Mouse (Mus musculus) megakaryocyte, embryonic 14.5 days (primary cell): ENCODE data around the gene Osm. TPM values are rescaled to one million over a fixed set of nuclear protein-coding genes. Genes with fewer than 3 reads are reported as not detected.

ENCODE experiments used
- H3K27me3 ChIP-seq: replicated peaks from 2 replicates; pipeline ENCODE3; 2012; ENCODE audit warnings: inconsistent platforms
- H3K36me3 ChIP-seq: replicated peaks from 2 replicates; pipeline ENCODE3; 2012; ENCODE audit warnings: low read length, inconsistent platforms, mixed read lengths
- H3K4me1 ChIP-seq: 2 replicates; pipeline ENCODE4 v1.6.1; 2012; ENCODE audit warnings: inconsistent platforms
- H3K4me3 ChIP-seq: replicated peaks from 2 replicates; pipeline ENCODE3; 2012; ENCODE audit warnings: moderate library complexity, mild to moderate bottlenecking, inconsistent platforms
- H3K9me3 ChIP-seq: 2 replicates; pipeline ENCODE4 v1.6.1; 2012; ENCODE audit warnings: inconsistent platforms
- FLI1 ChIP-seq: IDR thresholded peaks from 2 replicates; pipeline ENCODE4 v1.6.1; 2012; ENCODE audit warnings: low read length, inconsistent platforms, mixed read lengths
- GATA1 ChIP-seq: IDR thresholded peaks from 3 replicates; pipeline ENCODE4 v1.6.1; 2012; ENCODE audit warnings: mixed read lengths, low read length, inconsistent platforms, borderline replicate concordance
- polyA plus RNA-seq: library from polyadenylated mRNA; stranded (reverse); fragments of >175 nt; gene quantifications from 2 replicates; pipeline ENCODE4 v1.2.3, GENCODE M21; 2012; ENCODE audit warnings: low replicate concordance; ENCODE audit not compliant: insufficient read depth

Gene Osm
- polyA plus RNA-seq, 1 experiment = 6.5 TPM

- Histone ChIP-seq H3K36me3 (no peaks in the 10 kb centered on the region), H3K4me1 (peaks cover 74% of the 10 kb centered on the region), H3K4me3 (no peak overlapping the region), H3K27me3 (peaks cover 88% of the 10 kb centered on the region), H3K9me3 (no peaks in the 10 kb centered on the region)
- no peak for TF ChIP-seq FLI1
- no peak for TF ChIP-seq GATA1
Observed at GRCm38 (mm10) chr11:4263296-4263695, 27.1 kb downstream of the Osm start.

GRCm38 (mm10) chr11:4264066-4264465, 27.8 kb downstream of the Osm start:
- Histone ChIP-seq H3K9me3 (no peaks in the 10 kb centered on the region), H3K4me3 (no peak overlapping the region), H3K36me3 (no peaks in the 10 kb centered on the region), H3K4me1 (peaks cover 67% of the 10 kb centered on the region), H3K27me3 (peaks cover 93% of the 10 kb centered on the region)
- TF ChIP-seq GATA1 = no peak
- no peak for TF ChIP-seq FLI1

GRCm38 (mm10) chr11:4266271-4267201, 30.3 kb downstream of the Osm start:
- H3K36me3 ChIP-seq = no peaks in the 10 kb centered on the region
- TF ChIP-seq FLI1 (no peak), GATA1 (no peak)
- peaks cover 93% of the 10 kb centered on the region for H3K27me3 ChIP-seq
- peak overlapping the region; percentile 93 for H3K4me3 ChIP-seq
- peaks cover 47% of the 10 kb centered on the region for H3K4me1 ChIP-seq
- no peaks in the 10 kb centered on the region for H3K9me3 ChIP-seq

GRCm38 (mm10) chr11:4267202-4267578, 31.0 kb downstream of the Osm start:
- peak overlapping the region; percentile 93 for H3K4me3 ChIP-seq
- TF ChIP-seq FLI1 = no peak
- no peak for TF ChIP-seq GATA1
- H3K36me3 ChIP-seq = no peaks in the 10 kb centered on the region
- H3K4me1 ChIP-seq = peaks cover 40% of the 10 kb centered on the region
- H3K9me3 ChIP-seq = no peaks in the 10 kb centered on the region
- peaks cover 92% of the 10 kb centered on the region for H3K27me3 ChIP-seq

- TF ChIP-seq FLI1 (no peak), GATA1 (no peak)
Observed at GRCm38 (mm10) chr11:4268500-4268899, 32.3 kb downstream of the Osm start.

GRCm38 (mm10) chr11:4270744-4271459, 34.7 kb downstream of the Osm start:
- Histone ChIP-seq H3K36me3 (no peaks in the 10 kb centered on the region), H3K27me3 (peaks cover 90% of the 10 kb centered on the region), H3K4me1 (peaks cover 17% of the 10 kb centered on the region), H3K9me3 (no peaks in the 10 kb centered on the region), H3K4me3 (no peak overlapping the region)
- no peak for TF ChIP-seq GATA1
- no peak for TF ChIP-seq FLI1

More at GRCm38 (mm10) chr11:4268500-4268899, 32.3 kb downstream of the Osm start:
- Histone ChIP-seq H3K36me3 (no peaks in the 10 kb centered on the region), H3K27me3 (peaks cover 93% of the 10 kb centered on the region), H3K9me3 (no peaks in the 10 kb centered on the region), H3K4me1 (peaks cover 35% of the 10 kb centered on the region), H3K4me3 (no peak overlapping the region)

GRCm38 (mm10) chr11:4271544-4271943, 35.3 kb downstream of the Osm start:
- TF ChIP-seq GATA1 (no peak), FLI1 (no peak)
- H3K4me3 ChIP-seq = no peak overlapping the region
- peaks cover 91% of the 10 kb centered on the region for H3K27me3 ChIP-seq
- no peaks in the 10 kb centered on the region for H3K36me3 ChIP-seq
- H3K9me3 ChIP-seq = no peaks in the 10 kb centered on the region
- peaks cover 12% of the 10 kb centered on the region for H3K4me1 ChIP-seq

- H3K4me1 ChIP-seq = peaks cover 8% of the 10 kb centered on the region
- H3K9me3 ChIP-seq = no peaks in the 10 kb centered on the region
- H3K27me3 ChIP-seq = peaks cover 88% of the 10 kb centered on the region
- no peak overlapping the region for H3K4me3 ChIP-seq
- no peak for TF ChIP-seq FLI1
- TF ChIP-seq GATA1 = no peak
- H3K36me3 ChIP-seq = no peaks in the 10 kb centered on the region
Observed at GRCm38 (mm10) chr11:4276411-4276861, 40.2 kb downstream of the Osm start.

- TF ChIP-seq FLI1 (no peak), GATA1 (no peak)
- H3K36me3 ChIP-seq = no peaks in the 10 kb centered on the region
- H3K9me3 ChIP-seq = no peaks in the 10 kb centered on the region
- no peak overlapping the region for H3K4me3 ChIP-seq
- H3K4me1 ChIP-seq = peaks cover 8% of the 10 kb centered on the region
- peaks cover 81% of the 10 kb centered on the region for H3K27me3 ChIP-seq
Observed at GRCm38 (mm10) chr11:4279909-4280308, 43.7 kb downstream of the Osm start.

- Histone ChIP-seq H3K36me3 (no peaks in the 10 kb centered on the region), H3K27me3 (peaks cover 82% of the 10 kb centered on the region), H3K4me1 (peaks cover 8% of the 10 kb centered on the region), H3K4me3 (no peak overlapping the region), H3K9me3 (no peaks in the 10 kb centered on the region)
- TF ChIP-seq FLI1 (no peak), GATA1 (no peak)
Observed at GRCm38 (mm10) chr11:4281852-4282251, 45.6 kb downstream of the Osm start.
